Mouse (Mus musculus): ENCODE data around the gene Cdc42bpg. TPM values are rescaled to one million over a fixed set of nuclear protein-coding genes. Genes with fewer than 3 reads are reported as not detected.
"Not testable (repeated sequence)": the region's sequence is repeated elsewhere in the genome, so short reads cannot be mapped to it uniquely, and the experiment has no call there.

Gene Cdc42bpg
- total RNA-seq, 1 experiment from 2014 or later = 2.9 TPM

GRCm38 (mm10) chr19:6306586-6306985 lies 330 bp downstream of the Cdc42bpg start:
- peak; percentile 50 to 61; a peak in 2 of 4 replicates for ATAC-seq (replicated peaks in 1 of 2; ENCODE audit: insufficient read depth in 1 of 2, low FRiP score in 2 of 2, low TSS enrichment in 1 of 2, low read depth in 1 of 2, poor library complexity in 2 of 2, severe bottlenecking in 2 of 2)

- no peak for ATAC-seq (replicated peaks in 1 of 2; ENCODE audit: insufficient read depth in 1 of 2, low FRiP score in 2 of 2, low TSS enrichment in 1 of 2, low read depth in 1 of 2, poor library complexity in 2 of 2, severe bottlenecking in 2 of 2)
Observed at GRCm38 (mm10) chr19:6307733-6308531, 1.7 kb downstream of the Cdc42bpg start.

- ATAC-seq (replicated peaks in 1 of 2; ENCODE audit: insufficient read depth in 1 of 2, low FRiP score in 2 of 2, low TSS enrichment in 1 of 2, low read depth in 1 of 2, poor library complexity in 2 of 2, severe bottlenecking in 2 of 2) = no peak
Observed at GRCm38 (mm10) chr19:6310181-6310580, 3.9 kb downstream of the Cdc42bpg start.

GRCm38 (mm10) chr19:6311783-6312182 lies 5.5 kb downstream of the Cdc42bpg start:
- ATAC-seq (replicated peaks in 1 of 2; ENCODE audit: insufficient read depth in 1 of 2, low FRiP score in 2 of 2, low TSS enrichment in 1 of 2, low read depth in 1 of 2, poor library complexity in 2 of 2, severe bottlenecking in 2 of 2) = not testable (repeated sequence)

- no peak for ATAC-seq (replicated peaks in 1 of 2; ENCODE audit: insufficient read depth in 1 of 2, low FRiP score in 2 of 2, low TSS enrichment in 1 of 2, low read depth in 1 of 2, poor library complexity in 2 of 2, severe bottlenecking in 2 of 2)
Observed at GRCm38 (mm10) chr19:6313796-6314195, 7.5 kb downstream of the Cdc42bpg start.

GRCm38 (mm10) chr19:6314513-6314912 lies 8.3 kb downstream of the Cdc42bpg start:
- no peak for ATAC-seq (replicated peaks in 1 of 2; ENCODE audit: insufficient read depth in 1 of 2, low FRiP score in 2 of 2, low TSS enrichment in 1 of 2, low read depth in 1 of 2, poor library complexity in 2 of 2, severe bottlenecking in 2 of 2)

- no peak for ATAC-seq (replicated peaks in 1 of 2; ENCODE audit: insufficient read depth in 1 of 2, low FRiP score in 2 of 2, low TSS enrichment in 1 of 2, low read depth in 1 of 2, poor library complexity in 2 of 2, severe bottlenecking in 2 of 2)
Observed at GRCm38 (mm10) chr19:6315573-6315972, 9.3 kb downstream of the Cdc42bpg start.

GRCm38 (mm10) chr19:6318145-6318544 lies 11.9 kb downstream of the Cdc42bpg start:
- no peak for ATAC-seq (replicated peaks in 1 of 2; ENCODE audit: insufficient read depth in 1 of 2, low FRiP score in 2 of 2, low TSS enrichment in 1 of 2, low read depth in 1 of 2, poor library complexity in 2 of 2, severe bottlenecking in 2 of 2)

GRCm38 (mm10) chr19:6321358-6321757 lies 15.1 kb downstream of the Cdc42bpg start:
- ATAC-seq (replicated peaks in 1 of 2; ENCODE audit: insufficient read depth in 1 of 2, low FRiP score in 2 of 2, low TSS enrichment in 1 of 2, low read depth in 1 of 2, poor library complexity in 2 of 2, severe bottlenecking in 2 of 2) = no peak

- no peak for ATAC-seq (replicated peaks in 1 of 2; ENCODE audit: insufficient read depth in 1 of 2, low FRiP score in 2 of 2, low TSS enrichment in 1 of 2, low read depth in 1 of 2, poor library complexity in 2 of 2, severe bottlenecking in 2 of 2)
Observed at GRCm38 (mm10) chr19:6321786-6322621, 15.7 kb downstream of the Cdc42bpg start.

GRCm38 (mm10) chr19:6324751-6325150 lies 18.5 kb downstream of the Cdc42bpg start:
- ATAC-seq (replicated peaks in 1 of 2; ENCODE audit: insufficient read depth in 1 of 2, low FRiP score in 2 of 2, low TSS enrichment in 1 of 2, low read depth in 1 of 2, poor library complexity in 2 of 2, severe bottlenecking in 2 of 2) = no peak

GRCm38 (mm10) chr19:6331178-6331577 lies 24.9 kb downstream of the Cdc42bpg start:
- no peak for ATAC-seq (replicated peaks in 1 of 2; ENCODE audit: insufficient read depth in 1 of 2, low FRiP score in 2 of 2, low TSS enrichment in 1 of 2, low read depth in 1 of 2, poor library complexity in 2 of 2, severe bottlenecking in 2 of 2)

GRCm38 (mm10) chr19:6331719-6332516 lies 25.7 kb downstream of the Cdc42bpg start:
- peak; percentile 31 to 47; a peak in 3 of 4 replicates for ATAC-seq (replicated peaks in 1 of 2; ENCODE audit: insufficient read depth in 1 of 2, low FRiP score in 2 of 2, low TSS enrichment in 1 of 2, low read depth in 1 of 2, poor library complexity in 2 of 2, severe bottlenecking in 2 of 2)

- ATAC-seq (replicated peaks in 1 of 2; ENCODE audit: insufficient read depth in 1 of 2, low FRiP score in 2 of 2, low TSS enrichment in 1 of 2, low read depth in 1 of 2, poor library complexity in 2 of 2, severe bottlenecking in 2 of 2) = no peak
Observed at GRCm38 (mm10) chr19:6333761-6334595, 27.7 kb downstream of the Cdc42bpg start.

GRCm38 (mm10) chr19:6334673-6335457 lies 28.6 kb downstream of the Cdc42bpg start, which contains the start of gene Men1:
Men1 (plus strand) TSS chr19:6334979.
- peak; percentile 90 to 92 for ATAC-seq (replicated peaks in 1 of 2; ENCODE audit: insufficient read depth in 1 of 2, low FRiP score in 2 of 2, low TSS enrichment in 1 of 2, low read depth in 1 of 2, poor library complexity in 2 of 2, severe bottlenecking in 2 of 2)

- ATAC-seq (replicated peaks in 1 of 2; ENCODE audit: insufficient read depth in 1 of 2, low FRiP score in 2 of 2, low TSS enrichment in 1 of 2, low read depth in 1 of 2, poor library complexity in 2 of 2, severe bottlenecking in 2 of 2) = no peak
Observed at GRCm38 (mm10) chr19:6335458-6335827, 29.2 kb downstream of the Cdc42bpg start.

All from hematopoietic stem cell, adult 5-6 weeks (primary cell).